Mouse (Mus musculus) T-cell, adult 2 months (primary cell): ENCODE results near the gene Gm10696.
"Not testable (repeated sequence)": the region's sequence is repeated elsewhere in the genome, so short reads cannot be mapped to it uniquely, and the experiment has no call there.

ENCODE experiments used
- DNase-seq: peaks from one replicate; pipeline ENCODE4 v3.0.0; 2022; ENCODE audit warnings: low spot score

Gm10696 gene

GRCm38 (mm10) chr3:94178093-94178492 lies at the start of gene Gm10696:
Gene Gm10696 (minus strand): TSS chr3:94178193.
- not testable (repeated sequence) for DNase-seq

- not testable (repeated sequence) for DNase-seq
These were observed 18.4 kb upstream of the Gm10696 start, which contains the start of gene Gm5286 for GRCm38 (mm10) chr3:94196414-94196813. Gene Gm5286 (plus strand): TSS chr3:94196714.

- DNase-seq = not testable (repeated sequence)
These were observed 10.6 kb downstream of the Gm10696 start for GRCm38 (mm10) chr3:94167351-94167750.
